Mouse (Mus musculus): ENCODE measurements around the gene Col17a1. TPM values are rescaled to one million over a fixed set of nuclear protein-coding genes. Genes with fewer than 3 reads are reported as not detected.
A peak's percentile ranks its signal among the peaks of the same experiment; 100 is the strongest.

Col17a1 gene
- total RNA-seq (2021): not detected
- long read RNA-seq, experiment 1: 0 reads
- long read RNA-seq, experiment 2: 0 reads

- intact Hi-C loops (cut with DNase I): no loop called here
- H3K4me3 ChIP-seq: no peak within 1 kb of the TSS
These were observed at the start of gene Col17a1 for GRCm38 (mm10) chr19:47691994-47692393. Gene Col17a1, minus strand, starts transcription at chr19:47692094.

GRCm38 (mm10) chr19:47731931-47732330, 40.0 kb upstream of the Col17a1 start:
- H3K4me3 ChIP-seq: peak overlapping the region; percentile 92
- peak; percentile 82 for DNase-seq
- intact Hi-C loops (cut with DNase I): loop anchor here (2.0 to 5.0 kb wide), 4 partner anchors 60 to 225 kb away; partner anchors contain the start of gene Slk
- no peak for TF ChIP-seq CTCF (IDR thresholded peaks at IDR 0.05)
- H3K27ac ChIP-seq: peak overlapping the region; percentile 99

More at GRCm38 (mm10) chr19:47691994-47692393, at the start of gene Col17a1:
- no peak within 1 kb of the TSS for H3K27ac ChIP-seq
- DNase-seq: no peak
- TF ChIP-seq CTCF (IDR thresholded peaks at IDR 0.05): no peak

DNA sequence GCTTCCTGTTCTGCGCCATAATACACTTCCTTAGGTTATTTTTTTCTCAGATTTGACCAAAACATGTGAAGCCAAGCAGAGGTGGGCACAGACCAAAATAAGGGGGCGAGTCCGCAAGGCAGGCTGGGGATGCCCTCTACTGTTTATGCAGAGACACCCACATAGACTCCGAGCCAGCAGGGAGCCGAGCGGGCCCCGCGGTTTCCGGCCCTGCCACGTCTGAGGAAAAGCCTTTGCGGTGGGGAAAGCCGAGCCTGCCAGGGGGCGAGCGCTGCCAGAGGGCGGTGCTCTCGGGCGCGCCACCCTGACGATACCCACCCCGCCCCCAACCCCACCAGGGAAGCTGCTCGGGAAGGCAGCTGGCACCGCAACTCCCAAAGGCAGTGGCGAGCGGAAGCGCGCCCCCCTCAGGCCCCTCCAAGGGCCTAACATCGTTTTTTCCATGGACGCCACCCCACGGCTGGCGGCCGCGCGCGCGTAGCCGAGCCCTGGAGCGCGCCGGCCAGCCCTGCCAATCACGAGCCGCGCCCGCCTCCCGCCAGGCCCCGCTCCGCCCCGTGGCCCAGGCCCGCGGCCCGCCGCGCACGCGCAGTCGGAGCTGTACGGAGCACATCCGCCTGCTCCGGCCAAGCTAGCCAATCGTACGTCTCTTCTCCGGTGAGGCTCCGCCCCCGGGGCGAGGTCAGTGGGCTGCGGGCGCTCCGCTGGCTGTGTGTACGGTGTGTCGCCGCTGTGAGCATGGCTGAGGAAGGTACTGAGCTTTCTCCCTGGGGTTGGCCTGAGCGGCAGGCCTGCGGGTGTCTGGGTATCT, 39.4 kb upstream of the Col17a1 start, which contains the start of gene Sfr1:
Gene Sfr1, plus strand, starts transcription at position 612 of the 811 bp plus-strand sequence.
- peak; percentile 61 for TF ChIP-seq CTCF (IDR thresholded peaks at IDR 0.05)
- peak; percentile 100 for DNase-seq
- intact Hi-C loops (cut with DNase I): loop anchor here (2.0 to 5.0 kb wide), 4 partner anchors 59 to 224 kb away; partner anchors contain the start of gene Slk
- H3K4me3 ChIP-seq: peak within 1 kb of the TSS; percentile 92
- peak within 1 kb of the TSS; percentile 99 for H3K27ac ChIP-seq

DNA sequence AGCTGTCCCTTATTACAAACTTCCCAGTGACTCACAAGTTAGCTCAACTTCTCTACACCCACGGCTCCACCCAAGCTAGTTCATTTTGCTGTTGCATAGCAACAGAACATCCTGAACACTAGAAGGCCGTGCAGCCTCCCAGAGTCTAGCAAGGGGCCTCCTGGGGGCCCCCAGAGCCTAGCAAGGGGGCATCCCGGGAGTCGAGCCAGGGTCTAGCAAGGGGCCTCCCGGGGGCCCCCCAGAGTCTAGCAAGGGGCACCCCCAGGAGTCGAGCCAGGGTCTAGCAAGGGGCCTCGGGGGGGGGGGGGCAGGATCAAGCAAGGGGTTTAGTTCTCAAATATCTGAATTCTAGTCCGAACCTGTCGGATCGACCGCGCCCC, 38.8 kb upstream of the Col17a1 start:
- intact Hi-C loops (cut with DNase I): loop anchor here (2.0 to 5.0 kb wide), 4 partner anchors 58 to 224 kb away; partner anchors contain the start of gene Slk
- H3K4me3 ChIP-seq: peak overlapping the region; percentile 92
- no peak for TF ChIP-seq CTCF (IDR thresholded peaks at IDR 0.05)
- H3K27ac ChIP-seq: peak overlapping the region; percentile 99
- DNase-seq: peak; percentile 70

- no peak overlapping the region for H3K27ac ChIP-seq
- no peak for DNase-seq
- no peak overlapping the region for H3K4me3 ChIP-seq
- intact Hi-C loops (cut with DNase I): no loop called here
- no peak for TF ChIP-seq CTCF (IDR thresholded peaks at IDR 0.05)
These were observed 33.8 kb upstream of the Col17a1 start for GRCm38 (mm10) chr19:47725643-47726140.

DNA sequence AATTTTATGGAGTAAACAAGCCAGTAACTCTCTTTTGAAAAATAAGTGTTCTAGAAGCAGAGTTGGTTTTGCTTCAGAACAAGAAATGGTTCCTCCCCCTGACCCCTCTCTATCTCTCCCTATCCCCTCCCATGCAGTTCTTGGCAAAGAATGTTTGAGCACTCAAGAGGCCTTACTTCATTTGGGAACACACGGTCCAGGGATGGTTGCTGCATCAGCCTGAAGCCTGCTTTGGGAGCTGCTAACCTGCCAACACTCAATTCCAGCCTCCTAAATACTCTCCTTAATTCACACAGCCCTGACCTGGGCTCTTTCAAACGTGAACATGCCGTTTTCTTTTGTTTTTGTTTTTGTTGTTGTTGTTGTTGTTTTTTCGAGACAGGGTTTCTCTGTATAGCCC, 33.0 kb upstream of the Col17a1 start:
- Histone ChIP-seq H3K4me3 (no peak overlapping the region), H3K27ac (no peak overlapping the region)
- TF ChIP-seq CTCF (IDR thresholded peaks at IDR 0.05): no peak
- DNase-seq: no peak
- intact Hi-C loops (cut with DNase I): no loop called here

DNA sequence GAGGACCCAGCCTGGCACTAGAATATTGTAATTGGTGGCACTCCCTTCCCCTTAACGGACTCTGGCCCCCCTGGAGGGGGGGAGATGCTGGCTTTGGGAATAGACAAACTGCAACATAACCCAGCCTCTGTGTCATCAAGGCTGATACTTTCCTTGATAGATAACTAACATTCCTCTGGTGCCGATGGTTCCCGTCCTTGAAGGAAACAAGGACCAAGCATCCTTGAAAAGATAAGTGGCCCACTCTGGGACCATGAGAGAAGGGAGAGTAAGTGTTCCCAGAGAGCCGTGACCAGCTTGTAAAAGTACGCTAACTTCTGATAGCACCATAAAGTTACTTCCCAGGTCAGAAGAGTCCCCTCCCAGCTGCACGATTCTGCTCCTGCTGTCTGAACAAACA, 30.6 kb upstream of the Col17a1 start:
- Histone ChIP-seq H3K4me3 (no peak overlapping the region), H3K27ac (no peak overlapping the region)
- DNase-seq: no peak
- TF ChIP-seq CTCF (IDR thresholded peaks at IDR 0.05): no peak
- intact Hi-C loops (cut with DNase I): no loop called here

DNA sequence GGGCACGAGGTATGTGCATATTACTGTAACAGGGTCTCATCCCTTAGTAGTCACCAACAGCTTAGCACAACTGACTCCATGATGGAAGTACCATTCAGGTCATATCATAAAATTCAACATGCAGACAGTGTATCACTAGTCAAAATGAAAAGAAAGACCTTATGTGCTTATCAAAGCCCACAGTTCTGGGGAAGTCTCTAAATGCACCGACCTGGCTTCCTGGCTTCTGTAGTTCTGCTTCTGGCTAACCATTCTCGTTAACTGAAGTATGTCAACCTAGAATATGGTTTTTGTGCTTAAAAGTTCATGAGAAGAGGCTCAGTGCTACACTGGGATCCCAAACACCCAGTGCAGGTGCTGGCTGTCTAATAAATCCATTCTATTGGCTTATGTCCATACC, 27.3 kb upstream of the Col17a1 start:
- TF ChIP-seq CTCF (IDR thresholded peaks at IDR 0.05): no peak
- no peak for DNase-seq

DNA sequence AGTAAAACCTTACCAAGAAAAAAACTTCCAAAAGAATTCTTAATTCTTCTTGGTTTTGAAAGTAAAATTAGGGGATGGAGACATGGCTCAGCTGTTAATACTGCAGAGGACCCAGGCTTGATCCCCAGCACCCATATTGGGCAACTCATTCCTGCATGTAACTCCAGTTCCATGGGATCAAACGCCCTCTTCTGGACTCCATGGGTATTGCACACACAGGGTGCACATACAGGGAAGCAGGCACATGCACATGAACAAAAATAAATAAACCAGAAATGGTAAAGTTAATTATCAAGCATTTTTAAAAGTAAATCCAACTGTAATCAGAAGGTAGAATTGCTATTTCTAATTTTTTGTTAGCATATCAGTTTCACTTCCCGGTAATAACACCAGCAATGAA, 24.2 kb upstream of the Col17a1 start:
- TF ChIP-seq CTCF (IDR thresholded peaks at IDR 0.05): no peak; the same call in 1 of the 2 replicates
- intact Hi-C loops (cut with DNase I): no loop called here
- Histone ChIP-seq H3K27ac (no peak overlapping the region), H3K4me3 (no peak overlapping the region)
- DNase-seq: no peak

More for the DNA sequence above, 27.3 kb upstream of the Col17a1 start:
- Histone ChIP-seq H3K4me3 (no peak overlapping the region), H3K27ac (no peak overlapping the region)
- intact Hi-C loops (cut with DNase I): no loop called here

DNA sequence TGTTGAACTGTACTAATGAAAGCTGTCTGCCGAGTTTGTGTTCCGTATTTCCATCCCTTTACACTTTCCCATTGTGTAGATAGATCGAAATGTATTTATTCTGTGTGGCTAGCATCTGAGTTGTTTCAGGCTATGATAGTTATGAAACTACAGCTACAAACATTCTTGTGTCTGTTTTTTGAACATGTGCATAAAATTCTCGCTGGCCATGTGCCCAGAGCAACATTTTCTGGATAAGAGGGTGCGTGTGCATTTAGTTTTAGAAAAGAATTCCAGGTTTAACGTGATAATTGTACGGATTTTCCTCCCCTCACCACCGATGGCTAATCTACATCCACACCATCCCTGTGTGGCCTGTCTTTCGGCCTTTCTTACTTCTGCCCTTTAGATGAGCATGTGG, 21.6 kb upstream of the Col17a1 start:
- no peak for TF ChIP-seq CTCF (IDR thresholded peaks at IDR 0.05)
- intact Hi-C loops (cut with DNase I): no loop called here

GRCm38 (mm10) chr19:47710376-47710775, 18.5 kb upstream of the Col17a1 start:
- intact Hi-C loops (cut with DNase I): no loop called here
- no peak overlapping the region for H3K27ac ChIP-seq
- DNase-seq: no peak
- H3K4me3 ChIP-seq: no peak overlapping the region
- TF ChIP-seq CTCF (IDR thresholded peaks at IDR 0.05): no peak

More for the DNA sequence above, 21.6 kb upstream of the Col17a1 start:
- DNase-seq: no peak
- Histone ChIP-seq H3K27ac (no peak overlapping the region), H3K4me3 (no peak overlapping the region)

- intact Hi-C loops (cut with DNase I): no loop called here
- DNase-seq: no peak
- Histone ChIP-seq H3K27ac (no peak overlapping the region), H3K4me3 (no peak overlapping the region)
- no peak for TF ChIP-seq CTCF (IDR thresholded peaks at IDR 0.05)
These were observed 13.9 kb upstream of the Col17a1 start for GRCm38 (mm10) chr19:47705772-47706309.
